Mouse (Mus musculus): ENCODE data around the gene Akap9. TPM values are rescaled to one million over a fixed set of nuclear protein-coding genes. Genes with fewer than 3 reads are reported as not detected.

Akap9 gene
- total and polyA plus RNA-seq, 3 experiments: 15.9 to 29.3 (median 17.3) TPM

GRCm38 (mm10) chr5:4081513-4081912 is 153.7 kb downstream of the Akap9 start:
- DNase-seq (ENCODE audit: low read depth, low spot score): no peak
- TF ChIP-seq USF2 (IDR thresholded peaks at IDR 0.05; ENCODE audit: borderline replicate concordance in 1 of 2, insufficient read depth in 1 of 2, low read depth in 1 of 2, low read length in 2 of 2) (no peak), USF1 (IDR thresholded peaks at IDR 0.05; ENCODE audit: low read depth, low read length) (no peak), GABPA (IDR thresholded peaks at IDR 0.05; ENCODE audit: low read depth, low read length) (no peak), GATA1 (IDR thresholded peaks at IDR 0.05; ENCODE audit: low read depth, low read length) (no peak), ZKSCAN1 (IDR thresholded peaks at IDR 0.05; ENCODE audit: low read depth, low read length) (no peak), BHLHE40 (IDR thresholded peaks at IDR 0.05; ENCODE audit: borderline replicate concordance, low read depth, low read length) (no peak), ZC3H11A (IDR thresholded peaks at IDR 0.05; ENCODE audit: low read depth, low read length) (no peak), TCF12 (IDR thresholded peaks at IDR 0.05; ENCODE audit: low read depth, low read length) (no peak), MAX (IDR thresholded peaks at IDR 0.05; ENCODE audit: low read length) (no peak), UBTF (IDR thresholded peaks at IDR 0.05; ENCODE audit: borderline replicate concordance, insufficient read depth, low read depth, low read length) (no peak), MXI1 (IDR thresholded peaks at IDR 0.05; ENCODE audit: low read depth, low read length) (no peak), CTCF (IDR thresholded peaks at IDR 0.05 in 2 of 3, conservative IDR thresholded peaks at IDR 0.05 in 1 of 3; ENCODE audit: control insufficient read depth in 1 of 3, insufficient read depth in 1 of 3, low read depth in 2 of 3, low read length in 3 of 3, poor library complexity in 1 of 3, severe bottlenecking in 1 of 3) (no peak), NRF1 (IDR thresholded peaks at IDR 0.05; ENCODE audit: insufficient read depth, low read depth, low read length, poor library complexity, severe bottlenecking) (no peak), NELFE (IDR thresholded peaks at IDR 0.05; ENCODE audit: low read depth, low read length) (no peak), TBP (IDR thresholded peaks at IDR 0.05; ENCODE audit: low read depth, low read length) (no peak), RCOR1 (IDR thresholded peaks at IDR 0.05; ENCODE audit: low read depth, low read length) (no peak), EP300 (IDR thresholded peaks at IDR 0.05; ENCODE audit: low read depth in 1 of 2, low read length in 2 of 2) (no peak), POLR2A (IDR thresholded peaks at IDR 0.05; ENCODE audit: control insufficient read depth in 1 of 2, insufficient read depth in 1 of 2, low read depth in 1 of 2, low read length in 2 of 2, poor library complexity in 1 of 2) (no peak), ELF1 (IDR thresholded peaks at IDR 0.05; ENCODE audit: low read depth, low read length) (no peak)
- peaks cover 0 to 6% of the 10 kb centered on the region in 2 experiments; a peak in 2 of 4 replicates for H3K36me3 ChIP-seq (ENCODE audit: control insufficient read depth in 1 of 2, insufficient read depth in 2 of 2, low read length in 2 of 2)

GRCm38 (mm10) chr5:4084948-4085347 is 157.1 kb downstream of the Akap9 start:
- no peaks in the 10 kb centered on the region for H3K27me3 ChIP-seq (ENCODE audit: control insufficient read depth in 1 of 2, insufficient read depth in 2 of 2, low read length in 2 of 2)
- H3K79me2 ChIP-seq (ENCODE audit: control insufficient read depth, insufficient read depth, low read length, poor library complexity): no peaks in the 10 kb centered on the region
- DNase-seq (ENCODE audit: low read depth, low spot score): no peak
- H3K27ac ChIP-seq (ENCODE audit: control insufficient read depth, low read depth, low read length): no peak overlapping the region
- H3K36me3 ChIP-seq (ENCODE audit: control insufficient read depth in 1 of 2, insufficient read depth in 2 of 2, low read length in 2 of 2): peaks cover 0 to 6% of the 10 kb centered on the region in 2 experiments; a peak in 2 of 4 replicates
- TF ChIP-seq USF1 (IDR thresholded peaks at IDR 0.05; ENCODE audit: low read depth, low read length) (no peak), MAX (IDR thresholded peaks at IDR 0.05; ENCODE audit: low read length) (no peak), CHD1 (IDR thresholded peaks at IDR 0.05; ENCODE audit: low read depth, low read length) (no peak), ETS1 (IDR thresholded peaks at IDR 0.05; ENCODE audit: low read depth, low read length) (no peak), ELF1 (IDR thresholded peaks at IDR 0.05; ENCODE audit: low read depth, low read length) (no peak), CTCF (IDR thresholded peaks at IDR 0.05 in 2 of 3, conservative IDR thresholded peaks at IDR 0.05 in 1 of 3; ENCODE audit: control insufficient read depth in 1 of 3, insufficient read depth in 1 of 3, low read depth in 2 of 3, low read length in 3 of 3, poor library complexity in 1 of 3, severe bottlenecking in 1 of 3) (no peak), SIN3A (IDR thresholded peaks at IDR 0.05; ENCODE audit: low read length) (no peak), POLR2A (IDR thresholded peaks at IDR 0.05; ENCODE audit: control insufficient read depth in 1 of 2, insufficient read depth in 1 of 2, low read depth in 1 of 2, low read length in 2 of 2, poor library complexity in 1 of 2) (no peak), GABPA (IDR thresholded peaks at IDR 0.05; ENCODE audit: low read depth, low read length) (no peak), RCOR1 (IDR thresholded peaks at IDR 0.05; ENCODE audit: low read depth, low read length) (no peak), ZMIZ1 (IDR thresholded peaks at IDR 0.05; ENCODE audit: low read depth, low read length) (no peak), ZC3H11A (IDR thresholded peaks at IDR 0.05; ENCODE audit: low read depth, low read length) (no peak), TCF12 (IDR thresholded peaks at IDR 0.05; ENCODE audit: low read depth, low read length) (no peak), KAT2A (conservative IDR thresholded peaks at IDR 0.05; ENCODE audit: low read depth, low read length) (no peak), ZKSCAN1 (IDR thresholded peaks at IDR 0.05; ENCODE audit: low read depth, low read length) (no peak), BHLHE40 (IDR thresholded peaks at IDR 0.05; ENCODE audit: borderline replicate concordance, low read depth, low read length) (no peak), SMC3 (IDR thresholded peaks at IDR 0.05; ENCODE audit: low read depth, low read length) (no peak)
- H3K4me3 ChIP-seq (ENCODE audit: control insufficient read depth in 1 of 2, insufficient read depth in 1 of 2, low read depth in 2 of 2, low read length in 2 of 2): no peak overlapping the region
- H3K9ac ChIP-seq (ENCODE audit: control insufficient read depth, low read depth, low read length, poor library complexity, severe bottlenecking): no peak overlapping the region
- no peaks in the 10 kb centered on the region for H3K9me3 ChIP-seq (replicated peaks; ENCODE audit: insufficient read depth, low read length)
- no peaks in the 10 kb centered on the region for H3K4me1 ChIP-seq (ENCODE audit: control insufficient read depth in 1 of 2, insufficient read depth in 2 of 2, low read length in 2 of 2)

More at GRCm38 (mm10) chr5:4081513-4081912, 153.7 kb downstream of the Akap9 start:
- Histone ChIP-seq H3K4me3 (ENCODE audit: control insufficient read depth in 1 of 2, insufficient read depth in 1 of 2, low read depth in 2 of 2, low read length in 2 of 2) (no peak overlapping the region), H3K27me3 (ENCODE audit: control insufficient read depth in 1 of 2, insufficient read depth in 2 of 2, low read length in 2 of 2) (no peaks in the 10 kb centered on the region), H3K27ac (ENCODE audit: control insufficient read depth, low read depth, low read length) (no peak overlapping the region), H3K79me2 (ENCODE audit: control insufficient read depth, insufficient read depth, low read length, poor library complexity) (no peaks in the 10 kb centered on the region), H3K9ac (ENCODE audit: control insufficient read depth, low read depth, low read length, poor library complexity, severe bottlenecking) (no peak overlapping the region), H3K9me3 (replicated peaks; ENCODE audit: insufficient read depth, low read length) (no peaks in the 10 kb centered on the region), H3K4me1 (ENCODE audit: control insufficient read depth in 1 of 2, insufficient read depth in 2 of 2, low read length in 2 of 2) (no peaks in the 10 kb centered on the region)
